Mouse (Mus musculus) myocyte (in vitro differentiated cells): ENCODE measurements around the gene Ndufa6.

ENCODE experiments used
- MAX ChIP-seq: IDR thresholded peaks from one replicate; pipeline ENCODE4 v1.6.1; 2011; ENCODE audit warnings: low read depth, mild to moderate bottlenecking, control low read depth
- POLR2AphosphoS2 ChIP-seq: IDR thresholded peaks from one replicate; pipeline ENCODE4 v1.6.1; 2011; ENCODE audit warnings: low read depth, control low read depth; ENCODE audit not compliant: insufficient read length

DNA sequence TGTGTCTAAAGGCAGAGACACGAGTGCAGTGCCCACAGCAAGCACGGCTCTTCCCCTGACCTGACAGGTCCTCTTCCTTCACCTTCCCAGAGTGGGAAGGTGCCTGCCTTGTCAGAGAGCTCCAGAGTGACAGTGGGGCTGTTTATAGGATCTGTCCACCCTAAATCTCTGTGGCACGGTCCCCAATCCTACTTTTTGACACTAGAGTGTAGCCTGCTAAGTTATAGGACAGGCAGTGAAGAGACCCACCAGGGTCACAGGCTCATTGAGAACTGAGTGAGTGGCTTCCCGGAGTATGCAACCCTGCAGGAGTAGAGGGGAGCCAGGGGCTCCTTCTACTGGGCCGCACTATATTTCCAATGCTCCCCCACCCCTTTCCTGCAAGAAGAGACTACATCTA is 23.6 kb upstream of the Ndufa6 start:
- TF ChIP-seq POLR2AphosphoS2 (no peak), MAX (no peak)
